Mouse (Mus musculus) midbrain, embryonic 14.5 days (tissue): ENCODE results near the gene Hist1h3f. TPM values are rescaled to one million over a fixed set of nuclear protein-coding genes. Genes with fewer than 3 reads are reported as not detected.
"Not testable (repeated sequence)": the region's sequence is repeated elsewhere in the genome, so short reads cannot be mapped to it uniquely, and the experiment has no call there.

ENCODE experiments used
- ATAC-seq: fragments of 200-750 bp; cut with Nextera tagmentation; 2 replicates; pipeline ENCODE4 v1.8.0; 2017; ENCODE audit warnings: moderate number of reproducible peaks, moderate library complexity; ENCODE audit not compliant: low FRiP score, low TSS enrichment
- DNase-seq: peaks from one replicate; pipeline ENCODE4 v3.0.0-alpha.2; 2015
- H3K27ac ChIP-seq: fragments of 300-500 bp; sonication (generic); replicated peaks from 2 replicates; pipeline ENCODE4 v1.5.1; 2014; ENCODE audit warnings: mild to moderate bottlenecking, low read depth, low read length, moderate library complexity
- H3K27me3 ChIP-seq: fragments of 300-500 bp; sonication (generic); 2 replicates; pipeline ENCODE4 v1.6.1; 2014; ENCODE audit warnings: low read length, control low read depth, mixed read lengths; ENCODE audit not compliant: control insufficient read depth, insufficient read depth
- H3K36me3 ChIP-seq: fragments of 300-500 bp; sonication (generic); 2 replicates; pipeline ENCODE4 v1.6.1; 2014; ENCODE audit warnings: low read length, control low read depth; ENCODE audit not compliant: control insufficient read depth, insufficient read depth
- H3K4me1 ChIP-seq: fragments of 300-500 bp; sonication (generic); 2 replicates; pipeline ENCODE4 v1.6.1; 2014; ENCODE audit warnings: mild to moderate bottlenecking, antibody characterized with exemption, low read length, control low read depth; ENCODE audit not compliant: control insufficient read depth, insufficient read depth
- H3K4me2 ChIP-seq: fragments of 300-500 bp; sonication (generic); 2 replicates; pipeline ENCODE4 v1.6.1; 2014; ENCODE audit warnings: mild to moderate bottlenecking, low read length, moderate library complexity
- H3K4me3 ChIP-seq: fragments of 300-500 bp; sonication (generic); replicated peaks from 2 replicates; pipeline ENCODE4 v1.5.1; 2014; ENCODE audit warnings: low read depth, low read length
- H3K9ac ChIP-seq: fragments of 300-500 bp; sonication (generic); replicated peaks from 2 replicates; pipeline ENCODE4 v1.6.1; 2014; ENCODE audit warnings: mild to moderate bottlenecking, low read length, moderate library complexity
- H3K9me3 ChIP-seq: fragments of 300-500 bp; sonication (generic); 2 replicates; pipeline ENCODE4 v1.6.1; 2016; ENCODE audit warnings: low read length, control low read depth, mixed read lengths; ENCODE audit not compliant: control insufficient read depth
- WGBS: fragments of 180-500 bp; shearing (Covaris S2); extraction: QIAGEN DNeasy Blood & Tissue Kit; methylation state at CpG from one replicate; pipeline ENCODE4 v1.1.7; 2014; 5-methylcytosine and 5-hydroxymethylcytosine counted together
- polyA plus RNA-seq: library from polyadenylated mRNA; unstranded; fragments of >200 nt; fragmentation: Nextera tagmentation; extraction: Ambion mirVana; gene quantifications from 2 replicates; pipeline ENCODE4 v1.2.1, GENCODE M21; 2014

The Hist1h3f gene
- polyA plus RNA-seq, 1 experiment from 2014 or later: 0.47 TPM

GRCm38 (mm10) chr13:23577835-23578234 is 34.0 kb downstream of the Hist1h3f start:
- 95% methylated on average over 1 of the region's 1 CpGs for WGBS
- H3K4me1 ChIP-seq: peaks cover 28% of the 10 kb centered on the region
- H3K4me3 ChIP-seq: no peak overlapping the region
- ATAC-seq: no peak
- H3K9me3 ChIP-seq: no peaks in the 10 kb centered on the region
- H3K4me2 ChIP-seq: no peak overlapping the region
- no peak overlapping the region for H3K9ac ChIP-seq
- no peak overlapping the region for H3K27ac ChIP-seq
- no peak for DNase-seq
- no peaks in the 10 kb centered on the region for H3K27me3 ChIP-seq
- H3K36me3 ChIP-seq: no peaks in the 10 kb centered on the region

DNA sequence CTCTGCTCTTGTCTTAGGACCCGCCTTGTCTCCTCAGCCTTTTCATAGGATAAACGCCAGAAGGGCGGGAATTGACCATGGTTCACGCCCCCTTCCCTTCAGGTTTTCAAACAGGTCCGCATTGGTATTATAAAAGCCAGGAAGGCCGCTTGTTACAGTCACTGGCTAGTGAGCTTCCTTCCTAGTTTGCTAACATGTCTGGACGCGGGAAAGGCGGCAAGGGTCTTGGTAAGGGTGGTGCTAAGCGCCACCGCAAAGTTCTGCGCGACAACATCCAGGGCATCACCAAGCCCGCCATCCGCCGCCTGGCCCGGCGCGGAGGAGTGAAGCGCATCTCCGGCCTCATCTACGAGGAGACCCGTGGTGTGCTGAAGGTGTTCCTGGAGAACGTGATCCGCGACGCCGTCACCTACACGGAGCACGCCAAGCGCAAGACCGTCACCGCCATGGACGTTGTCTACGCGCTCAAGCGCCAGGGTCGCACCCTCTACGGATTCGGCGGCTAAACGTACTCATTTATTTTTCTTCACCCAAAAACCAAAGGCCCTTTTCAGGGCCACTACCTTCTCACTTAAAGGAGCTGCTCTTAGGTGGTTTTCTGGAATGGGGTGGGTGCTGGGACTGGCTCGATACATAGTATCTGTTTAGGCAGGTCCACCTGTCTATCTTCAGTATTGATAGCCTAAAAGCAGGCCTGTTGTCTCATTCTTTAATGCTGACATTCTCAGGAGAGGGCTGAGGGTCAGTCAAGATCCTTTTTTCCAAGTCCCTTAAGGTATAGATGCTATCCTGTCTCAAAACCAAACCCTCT is 37.8 kb downstream of the Hist1h3f start, which contains the start of gene Hist1h4d:
TSS of gene Hist1h4d (plus strand) at position 191 of the 811 bp plus-strand sequence.
- DNase-seq: peak; percentile 98
- Histone ChIP-seq H3K4me3 (peak within 1 kb of the TSS; percentile 39), H3K9me3 (no peaks in the 10 kb centered on the region), H3K4me2 (peak within 1 kb of the TSS; percentile 74), H3K4me1 (peaks cover 23% of the 10 kb centered on the region), H3K27me3 (no peaks in the 10 kb centered on the region), H3K36me3 (no peaks in the 10 kb centered on the region), H3K9ac (peak within 1 kb of the TSS; percentile 47), H3K27ac (peak within 1 kb of the TSS; percentile 78)
- WGBS: under 1% methylated on average over 43 of the region's 43 CpGs
- peak; percentile 91 for ATAC-seq

- Histone ChIP-seq H3K4me2 (peak overlapping the region; percentile 74), H3K36me3 (no peaks in the 10 kb centered on the region), H3K4me1 (peaks cover 16% of the 10 kb centered on the region), H3K27me3 (no peaks in the 10 kb centered on the region), H3K9me3 (no peaks in the 10 kb centered on the region), H3K27ac (peak overlapping the region; percentile 78), H3K4me3 (peak overlapping the region; percentile 39), H3K9ac (peak overlapping the region; percentile 47)
- 7% methylated on average over 6 of the region's 6 CpGs for whole genome bisulfite sequencing
- DNase-seq (no peak), ATAC-seq (no peak)
These were observed 38.6 kb downstream of the Hist1h3f start for GRCm38 (mm10) chr13:23582219-23583056.

GRCm38 (mm10) chr13:23583387-23584068 is 39.7 kb downstream of the Hist1h3f start:
- 0 out of 2 replicates have a peak overlapping the region, but pooled peaks have one; percentile 15 for H3K4me2 ChIP-seq
- DNase-seq (no peak), ATAC-seq (no peak)
- H3K27me3 ChIP-seq: no peaks in the 10 kb centered on the region
- no peak overlapping the region for H3K4me3 ChIP-seq
- H3K27ac ChIP-seq: no peak overlapping the region
- H3K9me3 ChIP-seq: no peaks in the 10 kb centered on the region
- H3K36me3 ChIP-seq: no peaks in the 10 kb centered on the region
- peaks cover 16% of the 10 kb centered on the region for H3K4me1 ChIP-seq
- H3K9ac ChIP-seq: no peak overlapping the region

DNA sequence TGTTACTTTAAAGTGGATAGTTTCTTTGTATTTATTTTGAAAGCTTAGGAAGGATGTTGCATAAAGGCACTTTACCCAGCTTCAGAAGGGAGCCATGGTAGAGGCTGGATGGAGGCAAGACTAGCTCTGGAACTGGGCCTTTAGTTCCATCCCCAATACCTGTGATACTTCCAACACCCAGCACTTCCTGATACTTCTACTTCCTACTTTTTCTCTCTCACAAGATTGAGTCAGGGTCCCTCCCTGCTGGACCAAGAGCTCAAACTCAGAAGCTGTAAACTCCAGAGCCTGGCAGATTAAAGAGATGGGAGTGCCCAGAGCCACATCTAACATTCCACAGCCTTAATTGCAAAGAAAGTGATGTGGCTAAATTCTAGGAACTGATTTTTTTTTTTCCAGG is 40.5 kb downstream of the Hist1h3f start:
- no peaks in the 10 kb centered on the region for H3K27me3 ChIP-seq
- no peak for DNase-seq
- peak overlapping the region; percentile 90 for H3K4me2 ChIP-seq
- peak overlapping the region; percentile 94 for H3K27ac ChIP-seq
- no peak for ATAC-seq
- H3K4me1 ChIP-seq: peaks cover 16% of the 10 kb centered on the region
- peak overlapping the region; percentile 51 for H3K4me3 ChIP-seq
- peak overlapping the region; percentile 60 for H3K9ac ChIP-seq
- H3K36me3 ChIP-seq: no peaks in the 10 kb centered on the region
- no peaks in the 10 kb centered on the region for H3K9me3 ChIP-seq

- peak; percentile 84 for DNase-seq
- H3K9me3 ChIP-seq: no peaks in the 10 kb centered on the region
- peak overlapping the region; percentile 94 for H3K27ac ChIP-seq
- H3K4me2 ChIP-seq: peak overlapping the region; percentile 90
- under 1% methylated on average over 21 of the region's 21 CpGs for WGBS
- H3K36me3 ChIP-seq: no peaks in the 10 kb centered on the region
- peak overlapping the region; percentile 60 for H3K9ac ChIP-seq
- ATAC-seq: no peak
- H3K4me1 ChIP-seq: peaks cover 16% of the 10 kb centered on the region
- H3K4me3 ChIP-seq: peak overlapping the region; percentile 51
- no peaks in the 10 kb centered on the region for H3K27me3 ChIP-seq
These were observed 41.2 kb downstream of the Hist1h3f start for GRCm38 (mm10) chr13:23585029-23585441.

GRCm38 (mm10) chr13:23585442-23586098 is 41.7 kb downstream of the Hist1h3f start:
- ATAC-seq (peak; percentile 90), DNase-seq (peak; percentile 91)
- not testable (repeated sequence) for H3K9me3 ChIP-seq, H3K36me3 ChIP-seq, H3K27me3 ChIP-seq
- Histone ChIP-seq H3K27ac (peak overlapping the region; percentile 94), H3K4me2 (peak overlapping the region; percentile 90), H3K9ac (peak overlapping the region; percentile 60), H3K4me1 (peaks cover 16% of the 10 kb centered on the region), H3K4me3 (peak overlapping the region; percentile 51)
- WGBS: under 1% methylated on average over 31 of the region's 36 CpGs
